In the genomic region with DNA sequence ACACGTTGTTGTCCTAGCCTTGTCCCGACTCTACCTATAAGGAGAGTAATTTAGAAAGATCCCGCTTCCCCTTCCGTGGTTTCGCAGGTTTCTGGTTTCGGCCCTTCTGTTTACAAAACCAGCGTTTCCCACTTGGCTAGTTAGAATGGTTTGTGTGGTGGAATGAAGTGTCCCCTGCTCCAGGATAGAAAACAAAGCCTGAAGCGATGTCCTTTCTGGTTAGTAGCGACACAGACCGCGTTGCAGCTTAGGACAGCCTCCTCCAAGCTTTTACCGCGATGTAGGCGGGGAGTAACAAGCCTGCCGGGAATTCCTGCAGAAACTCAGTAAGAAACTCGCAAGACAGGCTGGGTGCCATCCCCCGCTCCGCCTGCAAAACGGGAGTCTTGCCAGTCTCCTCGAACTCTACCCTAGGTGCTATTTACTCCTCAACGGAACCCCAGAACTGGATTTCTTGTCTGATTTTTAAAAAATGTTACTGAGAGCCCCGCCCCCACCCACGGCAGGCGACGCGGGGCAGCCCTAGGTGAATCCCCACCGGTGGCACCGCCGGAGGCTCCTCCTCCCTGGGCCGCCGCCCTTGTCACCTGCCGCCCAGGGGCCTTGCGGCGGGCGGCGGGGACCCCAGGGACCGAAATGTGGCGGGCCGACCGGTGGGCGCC, we compare ENCODE assay signal across 8 mouse cellular contexts. TPM values are rescaled to one million over a fixed set of nuclear protein-coding genes. Genes with fewer than 3 reads are reported as not detected.
DNase-seq lines count a peak whose midpoint lies in the region; ATAC-seq and TF ChIP-seq lines count a peak whose summit lies in the region.

A gene (plus strand): TSS at position 382 of the 662 bp plus-strand sequence.

- peak within 1 kb of the TSS; percentile 37 for H3K4me3 ChIP-seq in embryonic fibroblast, embryonic 13.5 days (ENCODE audit: insufficient read depth, low read length)
- peak within 1 kb of the TSS; percentile 39 for H3K4me3 ChIP-seq in hindbrain, embryonic 11.5 days (ENCODE audit: low read depth, low read length)

- peak within 1 kb of the TSS; percentile 92 for H3K4me2 ChIP-seq in hindbrain, embryonic 11.5 days (replicated peaks; ENCODE audit: low read depth, low read length)

- ATAC-seq in hindbrain, embryonic 11.5 days (ENCODE audit: low FRiP score): no peak

- no peak for TF ChIP-seq CTCF in embryonic fibroblast, embryonic 13.5 days (IDR thresholded peaks at IDR 0.05; ENCODE audit: borderline replicate concordance, insufficient read depth, low read length)

- no peak for TF ChIP-seq POLR2A in embryonic fibroblast, embryonic 13.5 days (IDR thresholded peaks at IDR 0.05; ENCODE audit: low read depth, low read length)

- peaks cover 35% of the 10 kb centered on the region for H3K27me3 ChIP-seq in hindbrain, embryonic 11.5 days (ENCODE audit: control insufficient read depth, insufficient read depth, low read length)

- no peaks in the 10 kb centered on the region for H3K36me3 ChIP-seq in hindbrain, embryonic 11.5 days (ENCODE audit: control insufficient read depth, insufficient read depth, low read length)

- H3K4me1 ChIP-seq in embryonic fibroblast, embryonic 13.5 days (ENCODE audit: control insufficient read depth, insufficient read depth, low read length): no peaks in the 10 kb centered on the region
- peaks cover 4% of the 10 kb centered on the region for H3K4me1 ChIP-seq in hindbrain, embryonic 11.5 days (replicated peaks; ENCODE audit: control insufficient read depth, insufficient read depth, low read length)

- H3K27ac ChIP-seq in embryonic fibroblast, embryonic 13.5 days (ENCODE audit: insufficient read depth, low read length): no peak within 1 kb of the TSS
- H3K27ac ChIP-seq in hindbrain, embryonic 11.5 days (ENCODE audit: low read depth, low read length): no peak within 1 kb of the TSS

- H3K9me3 ChIP-seq in hindbrain, embryonic 11.5 days (ENCODE audit: control insufficient read depth, low read length): no peaks in the 10 kb centered on the region

- 3% methylated on average over 39 of the region's 41 CpGs for WGBS in hindbrain, embryonic 11.5 days

- peak within 1 kb of the TSS; percentile 40 for H3K9ac ChIP-seq in hindbrain, embryonic 11.5 days (ENCODE audit: low read depth, low read length)

- peak; percentile 25 to 56 for DNase-seq in spleen, adult 18-20 months
- no peak for DNase-seq in spleen, adult 12 weeks (ENCODE audit: low spot score)
- DNase-seq in hindbrain, embryonic 11.5 days (ENCODE audit: low spot score): peak; percentile 65
- peak; percentile 10 for DNase-seq in layer of hippocampus, adult 9-11 months
- DNase-seq in lung, postnatal 36 days: peak; percentile 61
- peak; percentile 64 to 66 for DNase-seq in right cerebral cortex, adult 2 months (ENCODE audit: low spot score in 2 of 2)
- no peak for DNase-seq in cerebellum, adult 11 months

RNA-seq across cellular contexts. Expression of the gene that starts here (rescaled TPM):
- 0.25 and 0.27 TPM in 2 replicates for polyA plus RNA-seq in embryonic fibroblast, embryonic 13.5 days (2011; ENCODE audit: insufficient read length, low read depth, missing spikeins)
- 0.25 and 0.71 TPM in 2 replicates for polyA plus RNA-seq in hindbrain, embryonic 11.5 days (2014; fragmentation: Nextera tagmentation; extraction: Ambion mirVana)

Comparison
In these comparisons a context has a peak if more than half of its experiments do, and no peak if none do; other contexts are left out.
1. DNase-seq: peak in spleen, adult 18-20 months (2 of 2), layer of hippocampus, adult 9-11 months (single experiment), lung, postnatal 36 days (single experiment) and right cerebral cortex, adult 2 months (2 of 2); none in spleen, adult 12 weeks (single experiment) and cerebellum, adult 11 months (single experiment).
2. Peak in DNase-seq, H3K4me3 ChIP-seq, H3K9ac ChIP-seq and H3K4me2 ChIP-seq in hindbrain, embryonic 11.5 days; RNA of the gene not detected or under 1 TPM.